Mouse (Mus musculus): ENCODE measurements around the gene Gmpr2.

DNA sequence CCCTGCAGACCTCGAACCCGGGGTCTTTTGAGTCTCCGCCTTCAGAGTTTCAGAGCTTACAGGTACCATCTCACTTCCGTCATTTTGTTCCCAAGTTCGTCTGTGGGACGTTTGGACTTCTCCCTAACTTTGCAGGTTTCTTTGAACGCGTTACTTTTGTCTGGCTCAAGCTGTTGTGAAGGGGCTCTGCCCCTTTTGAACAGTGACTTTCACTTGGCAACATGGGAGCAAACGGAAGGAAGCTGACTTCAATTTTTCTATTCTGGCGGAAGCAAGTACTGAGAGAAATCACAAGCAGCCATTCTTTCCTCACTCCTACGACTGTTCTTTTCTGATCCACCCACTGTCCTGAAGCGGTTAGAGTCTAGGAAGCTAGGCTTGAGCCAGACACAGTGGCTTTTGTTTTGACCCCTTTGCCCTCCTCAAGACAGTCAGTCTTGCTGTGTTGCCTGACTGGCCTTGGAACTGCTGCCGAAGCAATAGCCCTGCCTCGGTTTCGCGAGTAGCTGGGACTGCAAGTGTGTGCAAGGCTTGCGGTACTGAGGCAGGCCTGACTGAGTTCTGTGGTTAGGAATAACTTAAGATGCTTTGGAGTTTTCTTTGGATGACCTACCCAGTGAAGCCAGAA lies 27.4 kb upstream of the Gmpr2 start:
- TF ChIP-seq CTCF (IDR thresholded peaks at IDR 0.05; ENCODE audit: extremely low read depth, insufficient read depth, insufficient read length, insufficient replicate concordance) (no peak), POLR2A (IDR thresholded peaks at IDR 0.05; ENCODE audit: low read depth, low read length) (no peak)

Data from spleen, adult 2 months (tissue).